Mouse (Mus musculus) stomach, embryonic 15.5 days (tissue): ENCODE data around the gene Bpnt1. TPM values are rescaled to one million over a fixed set of nuclear protein-coding genes. Genes with fewer than 3 reads are reported as not detected.

ENCODE experiments used
- ATAC-seq: fragments of 200-750 bp; cut with Nextera tagmentation; 2 replicates; pipeline ENCODE4 v1.8.0; 2017; ENCODE audit warnings: low read depth, moderate number of reproducible peaks, moderate TSS enrichment; ENCODE audit not compliant: insufficient read depth, low FRiP score
- H3K27ac ChIP-seq: fragments of 300-500 bp; sonication (generic); 2 replicates; pipeline ENCODE4 v1.5.1; 2015; ENCODE audit warnings: mild to moderate bottlenecking, inconsistent platforms
- H3K27me3 ChIP-seq: fragments of 300-500 bp; sonication (generic); replicated peaks from 2 replicates; pipeline ENCODE4 v1.6.1; 2015; ENCODE audit warnings: inconsistent platforms
- H3K36me3 ChIP-seq: fragments of 300-500 bp; sonication (generic); 2 replicates; pipeline ENCODE4 v1.6.1; 2015; ENCODE audit warnings: inconsistent platforms
- H3K4me1 ChIP-seq: fragments of 300-500 bp; sonication (generic); 2 replicates; pipeline ENCODE4 v1.6.1; 2015; ENCODE audit warnings: inconsistent platforms
- H3K4me2 ChIP-seq: fragments of 300-500 bp; sonication (generic); 2 replicates; pipeline ENCODE4 v1.6.1; 2015; ENCODE audit warnings: mild to moderate bottlenecking, inconsistent platforms
- H3K4me3 ChIP-seq: fragments of 300-500 bp; sonication (generic); replicated peaks from 2 replicates; pipeline ENCODE4 v1.5.1; 2015; ENCODE audit warnings: inconsistent platforms
- H3K9ac ChIP-seq: fragments of 300-500 bp; sonication (generic); 2 replicates; pipeline ENCODE4 v1.6.1; 2015; ENCODE audit warnings: inconsistent platforms
- H3K9me3 ChIP-seq: fragments of 300-500 bp; sonication (generic); 2 replicates; pipeline ENCODE4 v1.6.1; 2016; ENCODE audit warnings: inconsistent platforms
- WGBS: fragments of 180-500 bp; shearing (Covaris S2); methylation state at CpG from one replicate; pipeline ENCODE4 v1.1.7; 2015; 5-methylcytosine and 5-hydroxymethylcytosine counted together
- polyA plus RNA-seq: library from polyadenylated mRNA; unstranded; fragments of >200 nt; fragmentation: Nextera tagmentation; extraction: Ambion mirVana; gene quantifications from 2 replicates; pipeline ENCODE4 v1.2.1, GENCODE M21; 2015

The Bpnt1 gene
- polyA plus RNA-seq, 1 experiment from 2014 or later = 73.5 TPM

GRCm38 (mm10) chr1:185333651-185334050 lies 1.7 kb downstream of the Bpnt1 start:
- Histone ChIP-seq H3K9me3 (no peaks in the 10 kb centered on the region), H3K27me3 (no peaks in the 10 kb centered on the region), H3K27ac (no peak overlapping the region), H3K9ac (no peak overlapping the region), H3K4me1 (0 out of 2 replicates have a peak, but pooled peaks cover 7% of the 10 kb centered on the region), H3K36me3 (no peaks in the 10 kb centered on the region), H3K4me3 (no peak overlapping the region), H3K4me2 (no peak overlapping the region)
- ATAC-seq = no peak
- WGBS = 78% methylated on average over 5 of the region's 5 CpGs

- no peak overlapping the region for H3K9ac ChIP-seq
- H3K36me3 ChIP-seq = no peaks in the 10 kb centered on the region
- no peak overlapping the region for H3K4me2 ChIP-seq
- no peak for ATAC-seq
- no peak overlapping the region for H3K4me3 ChIP-seq
- H3K27ac ChIP-seq = no peak overlapping the region
- no peaks in the 10 kb centered on the region for H3K9me3 ChIP-seq
- H3K4me1 ChIP-seq = 0 out of 2 replicates have a peak, but pooled peaks cover 7% of the 10 kb centered on the region
- no peaks in the 10 kb centered on the region for H3K27me3 ChIP-seq
- WGBS = 89% methylated on average over 4 of the region's 4 CpGs
Measured at GRCm38 (mm10) chr1:185334136-185334535, 2.2 kb downstream of the Bpnt1 start.

- H3K27me3 ChIP-seq = no peaks in the 10 kb centered on the region
- no peak overlapping the region for H3K9ac ChIP-seq
- H3K4me3 ChIP-seq = no peak overlapping the region
- peaks cover 8% of the 10 kb centered on the region; the same call in 1 of the 2 replicates for H3K36me3 ChIP-seq
- H3K4me2 ChIP-seq = no peak overlapping the region
- no peak for ATAC-seq
- no peaks in the 10 kb centered on the region for H3K9me3 ChIP-seq
- 79% methylated on average over 6 of the region's 6 CpGs for WGBS
- no peak overlapping the region for H3K27ac ChIP-seq
- H3K4me1 ChIP-seq = 0 out of 2 replicates have a peak, but pooled peaks cover 7% of the 10 kb centered on the region
Measured at GRCm38 (mm10) chr1:185335231-185335765, 3.3 kb downstream of the Bpnt1 start.

GRCm38 (mm10) chr1:185336535-185336934 lies 4.6 kb downstream of the Bpnt1 start:
- no peak overlapping the region for H3K4me3 ChIP-seq
- ATAC-seq = no peak; the same call in 1 of the 2 replicates

GRCm38 (mm10) chr1:185342441-185342840 lies 10.5 kb downstream of the Bpnt1 start:
- H3K27me3 ChIP-seq = no peaks in the 10 kb centered on the region
- H3K9ac ChIP-seq = no peak overlapping the region
- 89% methylated on average over 4 of the region's 4 CpGs for WGBS
- no peak overlapping the region for H3K4me3 ChIP-seq
- no peak overlapping the region for H3K4me2 ChIP-seq
- no peak for ATAC-seq
- peaks cover 35% of the 10 kb centered on the region for H3K36me3 ChIP-seq
- no peak overlapping the region for H3K27ac ChIP-seq
- H3K9me3 ChIP-seq = no peaks in the 10 kb centered on the region
- no peaks in the 10 kb centered on the region for H3K4me1 ChIP-seq

More at GRCm38 (mm10) chr1:185336535-185336934, 4.6 kb downstream of the Bpnt1 start:
- Histone ChIP-seq H3K27ac (peak overlapping the region; percentile 22; the same call in 1 of the 2 replicates), H3K27me3 (no peaks in the 10 kb centered on the region), H3K36me3 (peaks cover 15% of the 10 kb centered on the region; the same call in 1 of the 2 replicates), H3K9ac (no peak overlapping the region), H3K9me3 (no peaks in the 10 kb centered on the region), H3K4me1 (0 out of 2 replicates have a peak, but pooled peaks cover 7% of the 10 kb centered on the region), H3K4me2 (no peak overlapping the region)
- WGBS = 36% methylated on average over 3 of the region's 3 CpGs

- H3K9ac ChIP-seq = no peak overlapping the region
- H3K4me3 ChIP-seq = no peak overlapping the region
- no peak for ATAC-seq
- 85% methylated on average over 8 of the region's 8 CpGs for WGBS
- H3K27ac ChIP-seq = no peak overlapping the region
- H3K27me3 ChIP-seq = no peaks in the 10 kb centered on the region
- no peaks in the 10 kb centered on the region for H3K4me1 ChIP-seq
- no peaks in the 10 kb centered on the region for H3K9me3 ChIP-seq
- peaks cover 35% of the 10 kb centered on the region for H3K36me3 ChIP-seq
- H3K4me2 ChIP-seq = no peak overlapping the region
Measured at GRCm38 (mm10) chr1:185343422-185343821, 11.5 kb downstream of the Bpnt1 start.

GRCm38 (mm10) chr1:185346188-185346587 lies 14.2 kb downstream of the Bpnt1 start:
- H3K4me3 ChIP-seq = no peak overlapping the region
- H3K27ac ChIP-seq = no peak overlapping the region
- H3K36me3 ChIP-seq = peaks cover 34% of the 10 kb centered on the region
- H3K27me3 ChIP-seq = no peaks in the 10 kb centered on the region
- H3K9ac ChIP-seq = no peak overlapping the region
- 68% methylated on average over 10 of the region's 10 CpGs for WGBS
- H3K4me2 ChIP-seq = no peak overlapping the region
- no peaks in the 10 kb centered on the region for H3K4me1 ChIP-seq
- no peaks in the 10 kb centered on the region for H3K9me3 ChIP-seq
- no peak for ATAC-seq

- no peak overlapping the region for H3K4me3 ChIP-seq
- no peak for ATAC-seq
- H3K27ac ChIP-seq = no peak overlapping the region
- no peak overlapping the region for H3K9ac ChIP-seq
- H3K4me1 ChIP-seq = no peaks in the 10 kb centered on the region
- no peak overlapping the region for H3K4me2 ChIP-seq
- no peaks in the 10 kb centered on the region for H3K27me3 ChIP-seq
- H3K36me3 ChIP-seq = peaks cover 40% of the 10 kb centered on the region
- WGBS = 91% methylated on average over 14 of the region's 14 CpGs
- no peaks in the 10 kb centered on the region for H3K9me3 ChIP-seq
Measured at GRCm38 (mm10) chr1:185349741-185350140, 17.8 kb downstream of the Bpnt1 start.

GRCm38 (mm10) chr1:185350611-185351010 lies 18.7 kb downstream of the Bpnt1 start:
- peaks cover 43% of the 10 kb centered on the region for H3K36me3 ChIP-seq
- 92% methylated on average over 4 of the region's 4 CpGs for WGBS

GRCm38 (mm10) chr1:185352151-185352550 lies 20.2 kb downstream of the Bpnt1 start:
- no peaks in the 10 kb centered on the region for H3K9me3 ChIP-seq
- no peak overlapping the region for H3K4me3 ChIP-seq
- H3K4me1 ChIP-seq = no peaks in the 10 kb centered on the region
- ATAC-seq = no peak
- 85% methylated on average over 12 of the region's 12 CpGs for WGBS
- H3K27ac ChIP-seq = no peak overlapping the region
- no peak overlapping the region for H3K9ac ChIP-seq
- no peaks in the 10 kb centered on the region for H3K27me3 ChIP-seq
- H3K36me3 ChIP-seq = peaks cover 36% of the 10 kb centered on the region
- no peak overlapping the region for H3K4me2 ChIP-seq

More at GRCm38 (mm10) chr1:185350611-185351010, 18.7 kb downstream of the Bpnt1 start:
- no peak overlapping the region for H3K4me2 ChIP-seq
- no peak overlapping the region for H3K9ac ChIP-seq
- no peaks in the 10 kb centered on the region for H3K9me3 ChIP-seq
- H3K4me3 ChIP-seq = no peak overlapping the region
- H3K27ac ChIP-seq = no peak overlapping the region
- ATAC-seq = no peak
- no peaks in the 10 kb centered on the region for H3K4me1 ChIP-seq
- H3K27me3 ChIP-seq = no peaks in the 10 kb centered on the region

- no peaks in the 10 kb centered on the region for H3K27me3 ChIP-seq
- H3K4me3 ChIP-seq = no peak overlapping the region
- WGBS = 94% methylated on average over 8 of the region's 8 CpGs
- no peak overlapping the region for H3K4me2 ChIP-seq
- no peak overlapping the region for H3K9ac ChIP-seq
- H3K36me3 ChIP-seq = peaks cover 40% of the 10 kb centered on the region
- H3K27ac ChIP-seq = no peak overlapping the region
- no peaks in the 10 kb centered on the region for H3K4me1 ChIP-seq
- no peaks in the 10 kb centered on the region for H3K9me3 ChIP-seq
- ATAC-seq = no peak
Measured at GRCm38 (mm10) chr1:185353351-185353750, 21.4 kb downstream of the Bpnt1 start.

- H3K36me3 ChIP-seq = peaks cover 40% of the 10 kb centered on the region
- WGBS = 79% methylated on average over 4 of the region's 4 CpGs
Measured at GRCm38 (mm10) chr1:185354731-185355130, 22.8 kb downstream of the Bpnt1 start.

More at GRCm38 (mm10) chr1:185354731-185355130, 22.8 kb downstream of the Bpnt1 start:
- no peak overlapping the region for H3K4me2 ChIP-seq
- H3K27ac ChIP-seq = no peak overlapping the region
- no peaks in the 10 kb centered on the region for H3K4me1 ChIP-seq
- no peak overlapping the region for H3K4me3 ChIP-seq
- H3K9me3 ChIP-seq = no peaks in the 10 kb centered on the region
- no peak for ATAC-seq
- no peak overlapping the region for H3K9ac ChIP-seq
- H3K27me3 ChIP-seq = no peaks in the 10 kb centered on the region
